Mouse (Mus musculus): ENCODE data around the gene Pck1. TPM values are rescaled to one million over a fixed set of nuclear protein-coding genes. Genes with fewer than 3 reads are reported as not detected.
A peak's percentile ranks its signal among the peaks of the same experiment; 100 is the strongest.
"Not testable (repeated sequence)": the region's sequence is repeated elsewhere in the genome, so short reads cannot be mapped to it uniquely, and the experiment has no call there.

The Pck1 gene
- total RNA-seq (2021) = not detected

DNA sequence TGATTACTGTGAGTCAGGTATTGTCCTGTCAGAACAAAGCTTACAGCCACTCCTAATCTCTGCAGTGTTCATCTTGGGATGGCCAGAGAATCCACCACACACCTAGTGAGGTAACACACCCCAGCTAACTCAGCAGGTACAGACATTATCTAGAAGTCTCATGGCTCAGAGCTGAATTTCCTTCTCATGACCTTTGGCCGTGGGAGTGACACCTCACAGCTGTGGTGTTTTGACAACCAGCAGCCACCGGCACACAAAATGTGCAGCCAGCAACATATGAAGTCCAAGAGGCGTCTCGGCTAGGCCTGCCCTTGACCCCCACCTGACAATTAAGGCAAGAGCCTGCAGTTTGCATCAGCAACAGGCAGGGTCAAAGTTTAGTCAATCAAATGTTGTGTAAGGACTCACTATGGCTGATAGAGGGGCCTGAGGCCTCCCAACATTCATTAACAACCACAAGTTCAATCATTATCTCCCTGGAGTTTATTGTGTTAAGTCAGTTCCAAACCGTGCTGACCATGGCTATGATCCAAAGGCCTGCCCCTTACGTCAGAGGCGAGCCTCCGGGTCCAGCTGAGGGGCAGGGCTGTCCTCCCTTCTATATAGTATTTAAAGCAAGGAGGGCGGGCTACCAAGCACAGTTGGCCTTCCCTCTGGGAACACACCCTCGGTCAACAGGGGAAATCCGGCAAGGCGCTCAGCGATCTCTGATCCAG, at the start of gene Pck1:
Gene Pck1 (plus strand): TSS at position 613 of the 716 bp plus-strand sequence.
- intact Hi-C loops (cut with DNase I) = no loop called here
- no peak for DNase-seq

- no peak for DNase-seq
- intact Hi-C loops (cut with DNase I) = loop anchor here (2.0 kb wide), 1 partner anchor 456 kb away; no protein-coding TSS in a partner anchor
These were observed 46.4 kb upstream of the Pck1 start for GRCm38 (mm10) chr2:173106409-173106808.

DNA sequence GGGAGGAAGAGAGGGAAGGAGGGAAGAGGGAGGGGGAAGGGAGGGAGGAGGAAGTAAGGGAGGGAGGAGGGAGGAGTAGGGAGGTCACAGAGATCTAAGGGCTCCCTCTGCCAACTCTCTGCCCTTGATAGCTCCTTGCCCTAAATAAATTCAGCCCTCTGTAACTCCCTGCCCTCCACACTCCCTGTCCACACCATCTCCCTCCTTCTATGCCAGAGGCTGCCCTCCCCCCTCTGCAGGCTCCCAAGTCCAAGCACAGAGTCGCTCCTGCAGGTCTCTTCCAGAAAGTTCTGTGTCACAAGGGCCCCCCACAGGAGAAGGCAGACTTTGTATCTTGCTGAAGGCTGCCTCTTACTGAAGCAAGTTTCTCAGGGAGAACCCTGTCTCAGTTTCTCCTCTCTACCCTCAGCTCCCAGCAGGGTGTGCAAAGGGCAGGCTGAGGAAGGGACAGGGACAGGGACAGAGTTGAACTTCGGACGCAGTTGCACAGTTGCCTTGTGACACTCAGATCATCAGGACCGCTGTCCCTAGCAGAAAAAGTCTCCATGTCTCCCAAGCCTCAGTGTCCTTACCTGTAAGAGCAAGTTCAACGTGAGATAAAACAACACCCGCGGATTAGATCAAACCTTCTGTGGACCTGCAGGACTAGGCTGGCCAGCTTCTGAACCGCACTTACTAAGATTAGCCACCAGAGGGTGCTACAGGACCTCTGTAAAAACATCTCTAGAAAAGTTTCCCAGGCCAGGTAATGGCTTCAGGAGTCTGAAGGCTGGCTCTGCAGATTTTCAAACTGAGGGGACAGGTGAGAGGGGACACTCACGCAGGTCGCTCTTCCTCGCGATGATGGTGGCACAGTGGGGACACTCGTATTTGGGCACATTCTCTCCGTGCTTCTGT, 45.7 kb upstream of the Pck1 start:
- DNase-seq = peak; percentile 55
- intact Hi-C loops (cut with DNase I) = loop anchor here (1.0 to 2.0 kb wide), 2 partner anchors 76 to 456 kb away; no protein-coding TSS in a partner anchor

DNA sequence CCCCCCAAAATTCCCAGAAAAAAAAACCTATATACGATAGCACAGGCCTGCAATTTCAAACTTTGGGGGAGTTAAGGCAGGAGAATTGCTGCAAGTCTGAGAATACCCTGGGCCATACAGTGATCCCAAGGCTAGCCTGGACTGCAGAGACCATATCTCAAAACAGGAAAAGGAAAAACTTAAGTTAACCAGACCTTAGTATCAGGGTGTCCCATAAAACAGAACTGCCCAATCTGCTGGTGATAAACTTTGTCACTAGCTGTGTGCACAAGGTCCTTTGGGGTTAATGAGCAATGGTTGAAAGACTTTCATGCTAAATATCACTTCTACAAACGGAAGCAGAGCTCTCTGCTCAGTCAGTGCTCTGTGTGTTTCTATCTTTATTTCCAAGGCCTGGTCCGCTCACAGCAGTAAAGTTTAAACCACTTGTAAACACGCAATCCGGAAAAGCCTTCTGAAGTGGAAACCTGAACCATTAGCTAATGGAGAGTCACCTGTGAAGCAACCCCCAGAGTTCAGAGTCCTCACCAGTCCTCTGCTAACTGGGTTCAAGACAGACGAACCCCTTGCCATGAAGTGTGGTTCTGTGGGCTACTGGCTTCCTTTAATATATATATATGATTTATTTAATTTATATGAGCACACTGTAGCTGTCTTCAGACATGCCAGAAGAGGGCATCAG, 44.2 kb upstream of the Pck1 start:
- intact Hi-C loops (cut with DNase I) = no loop called here

GRCm38 (mm10) chr2:173109510-173109909, 43.3 kb upstream of the Pck1 start:
- intact Hi-C loops (cut with DNase I) = no loop called here
- no peak for DNase-seq

More for the DNA sequence above, 44.2 kb upstream of the Pck1 start:
- no peak for DNase-seq

- no peak for DNase-seq
- intact Hi-C loops (cut with DNase I) = no loop called here
These were observed 42.3 kb upstream of the Pck1 start for GRCm38 (mm10) chr2:173110571-173110970.

DNA sequence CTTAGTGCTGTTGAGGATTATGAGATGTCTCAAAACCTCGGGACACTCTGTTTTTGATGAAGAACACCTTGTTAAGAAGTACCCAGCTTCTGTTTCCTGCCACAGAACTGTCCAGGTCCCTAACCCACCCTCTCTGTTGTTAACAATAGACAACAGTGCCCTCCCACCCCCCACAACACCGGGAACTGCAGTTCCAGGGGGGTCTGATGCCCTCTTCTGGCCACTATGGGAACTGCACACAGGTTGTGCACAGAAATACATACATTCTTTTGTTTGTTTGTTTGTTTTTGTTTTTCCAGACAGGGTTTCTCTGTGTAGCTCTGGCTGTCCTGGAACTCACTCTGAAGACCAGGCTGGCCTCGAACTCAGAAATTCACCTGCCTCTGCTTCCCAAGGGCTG, 39.1 kb upstream of the Pck1 start:
- intact Hi-C loops (cut with DNase I); DNase-seq: not testable (repeated sequence)

- no peak for DNase-seq
- intact Hi-C loops (cut with DNase I) = no loop called here
These were observed 33.6 kb upstream of the Pck1 start, which contains the start of gene Ctcfl for GRCm38 (mm10) chr2:173119023-173119944. TSS of gene Ctcfl (minus strand) at chr2:173119525.

DNA sequence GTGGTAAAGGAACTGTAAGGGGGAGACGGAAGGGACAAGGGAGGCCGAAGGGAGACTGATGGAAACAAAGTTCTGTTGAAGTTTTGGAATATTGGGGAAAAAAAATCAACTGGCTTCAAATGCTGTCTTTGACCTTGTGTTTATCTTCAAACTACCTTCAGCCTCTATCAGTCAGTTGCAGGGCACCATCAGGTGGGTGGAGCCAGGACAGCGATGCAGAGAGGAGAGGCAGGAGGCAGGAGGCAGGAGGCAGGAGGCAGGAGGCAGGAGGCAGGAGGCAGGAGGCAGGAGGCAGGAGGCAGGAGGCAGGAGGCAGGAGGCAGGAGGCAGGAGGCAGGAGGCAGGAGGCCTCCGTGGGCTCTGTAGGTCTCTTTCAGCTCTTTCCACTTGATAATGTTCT, 32.7 kb upstream of the Pck1 start:
- DNase-seq; intact Hi-C loops (cut with DNase I): not testable (repeated sequence)

GRCm38 (mm10) chr2:173124022-173124735, 28.7 kb upstream of the Pck1 start:
- intact Hi-C loops (cut with DNase I) = no loop called here
- DNase-seq = no peak

DNA sequence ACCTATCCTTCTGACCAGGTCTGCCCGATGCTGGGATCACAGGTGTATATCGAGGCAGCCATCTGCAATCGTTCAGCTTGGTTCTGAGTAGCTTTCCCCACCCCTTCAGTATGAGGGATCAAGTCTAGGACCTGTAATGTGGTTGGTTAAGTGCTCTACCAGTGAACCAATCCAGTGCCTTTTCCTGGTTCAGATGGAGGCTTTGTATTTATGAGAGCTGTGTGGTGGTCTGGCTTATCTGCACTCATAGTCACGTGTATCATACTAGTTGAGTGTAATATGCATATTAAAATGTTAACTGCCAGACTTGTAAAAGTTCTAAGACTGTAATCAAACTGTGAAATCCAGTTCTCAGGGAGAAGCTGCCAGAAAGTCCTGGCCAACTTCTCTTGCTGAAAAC, 26.5 kb upstream of the Pck1 start:
- DNase-seq = no peak
- intact Hi-C loops (cut with DNase I) = no loop called here

DNA sequence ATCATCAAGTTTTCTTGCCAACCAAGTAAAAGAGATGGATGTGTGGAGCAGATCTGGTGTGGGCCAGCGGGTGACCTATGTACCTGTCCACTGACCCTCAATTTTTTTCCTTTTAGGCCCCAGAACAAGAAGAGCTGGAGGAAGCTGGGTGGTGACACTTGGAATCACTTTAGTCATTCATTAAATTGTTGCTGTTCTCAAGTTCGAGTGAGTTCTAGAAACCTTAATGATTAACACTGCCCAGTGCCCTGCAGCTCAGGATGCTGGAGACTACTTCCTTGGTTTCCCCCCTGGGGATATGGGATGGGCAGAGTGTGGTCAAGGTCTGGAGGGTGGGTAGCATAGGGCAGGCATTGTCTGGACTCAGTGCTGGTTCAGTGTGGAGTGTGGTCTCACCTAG, 23.7 kb upstream of the Pck1 start:
- intact Hi-C loops (cut with DNase I) = no loop called here
- no peak for DNase-seq

DNA sequence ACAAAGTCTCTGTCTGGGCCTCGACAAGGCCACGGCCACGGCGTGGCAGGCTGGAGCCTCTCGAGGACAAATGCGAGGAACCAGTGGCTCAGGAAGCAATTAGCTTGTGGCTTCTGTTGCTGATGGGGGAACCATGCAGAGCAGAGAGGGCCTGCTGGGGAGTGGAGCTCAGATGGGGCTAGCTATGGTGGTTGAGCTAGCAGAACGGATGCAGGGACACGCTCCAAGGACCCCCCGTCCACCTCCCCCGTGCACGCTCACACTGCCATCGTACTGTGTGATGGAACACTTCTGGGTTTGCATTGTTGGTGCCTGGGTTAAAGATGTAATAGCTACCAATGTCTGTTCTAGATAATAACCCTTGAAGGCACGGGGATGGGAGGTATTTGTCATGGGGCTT, 20.6 kb upstream of the Pck1 start:
- intact Hi-C loops (cut with DNase I) = no loop called here
- no peak for DNase-seq

- no peak for DNase-seq
- intact Hi-C loops (cut with DNase I) = no loop called here
These were observed 20.0 kb upstream of the Pck1 start for GRCm38 (mm10) chr2:173132794-173133300.

DNA sequence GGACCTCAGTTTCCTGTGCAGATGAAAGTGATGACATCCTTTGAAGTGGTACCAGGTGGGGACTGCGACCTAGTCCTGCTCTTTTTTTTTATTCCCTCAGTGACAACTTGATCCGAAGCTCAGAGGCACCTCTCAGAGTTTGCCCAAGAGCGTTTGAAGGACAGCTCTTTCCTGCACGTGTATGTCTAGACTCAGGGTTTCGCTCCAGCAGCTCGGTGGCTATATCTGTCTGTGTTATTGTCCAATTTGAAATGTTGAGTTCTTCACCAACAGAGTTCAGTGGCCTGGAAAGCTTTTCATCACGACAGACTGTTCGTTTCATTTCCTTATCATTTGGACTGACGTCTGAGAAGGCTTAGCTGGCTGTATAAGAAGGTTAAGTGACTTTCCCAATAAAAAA, 18.2 kb upstream of the Pck1 start:
- DNase-seq = no peak
- intact Hi-C loops (cut with DNase I) = no loop called here

DNA sequence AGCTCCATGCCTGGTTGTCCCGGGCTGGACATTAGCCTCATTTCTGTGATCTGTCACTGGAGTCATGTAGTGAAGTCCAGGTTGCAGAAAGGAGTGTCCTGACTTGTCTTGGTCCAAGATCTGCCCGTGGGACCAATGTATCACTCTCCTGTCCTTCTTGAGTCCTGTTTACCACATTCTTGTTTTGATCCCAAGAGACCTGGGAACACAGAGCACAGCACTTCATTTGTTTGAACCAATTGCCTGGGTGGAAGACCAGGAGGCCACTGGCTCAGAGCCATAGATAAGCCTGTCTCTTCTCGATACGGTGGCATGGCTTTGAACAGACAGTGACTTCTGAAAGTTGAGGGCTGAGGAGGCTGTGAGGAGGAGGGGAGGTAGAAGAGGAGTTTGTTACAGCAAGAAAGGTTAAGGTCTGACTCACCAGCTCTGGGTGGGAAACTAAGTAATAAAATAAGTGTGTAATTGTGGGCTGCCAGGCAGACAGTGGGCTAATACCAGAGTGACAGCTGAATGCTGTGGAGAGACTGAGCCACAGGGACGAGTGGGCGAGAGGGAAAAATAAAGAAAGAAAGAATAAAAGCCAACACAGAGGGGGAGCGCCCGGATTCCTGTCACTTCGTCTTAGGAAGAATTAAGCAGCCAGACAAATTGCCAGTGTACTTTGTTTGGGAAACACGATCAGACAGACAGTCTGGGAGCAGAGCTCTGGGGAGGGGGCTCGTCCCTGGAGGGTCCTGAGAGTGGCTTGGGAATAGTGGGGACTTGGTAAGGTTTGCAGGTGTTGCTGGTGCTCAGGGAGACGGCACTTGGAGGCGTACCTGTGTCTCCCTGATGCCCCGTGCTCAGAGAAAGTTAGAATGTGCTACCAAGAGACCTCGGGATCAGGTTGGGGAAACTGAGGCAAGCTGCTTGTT, 14.3 kb upstream of the Pck1 start:
- intact Hi-C loops (cut with DNase I) = no loop called here
- no peak for DNase-seq

- no peak for DNase-seq
- intact Hi-C loops (cut with DNase I) = no loop called here
These were observed 9.2 kb upstream of the Pck1 start for GRCm38 (mm10) chr2:173143611-173144010.

DNA sequence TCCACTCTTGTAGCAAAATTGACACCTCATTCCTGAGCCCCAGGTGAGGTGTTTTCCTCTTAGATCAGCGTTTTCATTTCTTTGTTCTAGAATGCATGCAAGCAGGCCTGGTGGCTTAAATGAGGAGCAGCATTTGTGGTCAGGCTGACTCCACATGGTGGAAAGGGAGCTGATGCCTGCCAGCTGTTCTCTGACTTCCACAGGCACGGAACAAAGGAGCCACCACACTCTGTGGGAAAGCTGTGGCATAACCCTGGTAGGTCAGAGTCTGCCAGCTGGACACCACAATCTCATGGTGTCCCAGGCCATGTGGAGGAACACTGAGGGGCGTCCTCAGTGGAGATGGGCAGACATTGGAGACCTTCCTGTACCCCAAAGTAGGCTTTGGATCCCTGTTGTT, 7.0 kb upstream of the Pck1 start:
- intact Hi-C loops (cut with DNase I) = no loop called here
- no peak for DNase-seq

Measured in left cerebral cortex, postnatal 4 days (tissue).